ENCODE assay signal across 13 mouse cellular contexts in genomic region chr1:37122798-37123197, GRCm38 (mm10).
DNase-seq lines count a peak whose midpoint lies in the region; ATAC-seq and TF ChIP-seq lines count a peak whose summit lies in the region.
"Had no signal": no experiment of that assay in that cellular context is flagged by ENCODE, and none has a peak within 500 bp of the region (broad histone marks: within the 10 kb centered on the region; RNA-seq: fewer than 3 reads in every experiment).

No protein-coding gene starts in this region.

- no peaks in the 10 kb centered on the region for H3K9me3 ChIP-seq in forebrain, embryonic 15.5 days
- no peaks in the 10 kb centered on the region for H3K9me3 ChIP-seq in midbrain, embryonic 14.5 days (ENCODE audit: control insufficient read depth, low read length)
- H3K9me3 ChIP-seq: limb, embryonic 12.5 days; stomach, embryonic 15.5 days had no signal

- no peak overlapping the region for H3K4me2 ChIP-seq in forebrain, embryonic 15.5 days (replicated peaks)
- H3K4me2 ChIP-seq in midbrain, embryonic 14.5 days (ENCODE audit: low read length), result no peak overlapping the region
- H3K4me2 ChIP-seq: limb, embryonic 12.5 days; stomach, embryonic 15.5 days had no signal

- no peaks in the 10 kb centered on the region for H3K36me3 ChIP-seq in kidney, adult 2 months (ENCODE audit: control insufficient read depth, insufficient read depth, low read length)
- no peaks in the 10 kb centered on the region for H3K36me3 ChIP-seq in forebrain, embryonic 15.5 days
- no peaks in the 10 kb centered on the region for H3K36me3 ChIP-seq in midbrain, embryonic 14.5 days (ENCODE audit: control insufficient read depth, insufficient read depth, low read length)
- H3K36me3 ChIP-seq: limb, embryonic 12.5 days; stomach, embryonic 15.5 days had no signal

- ATAC-seq in forebrain, embryonic 15.5 days (replicated peaks), result peak; percentile 66
- peak; percentile 76 for ATAC-seq in midbrain, embryonic 14.5 days (ENCODE audit: low FRiP score, low TSS enrichment)

- intact Hi-C loops in left cerebral cortex, postnatal 36 days (cut with DNase I), result no loop called here

- TF ChIP-seq POLR2A in kidney, adult 2 months (IDR thresholded peaks at IDR 0.05; ENCODE audit: low read depth, low read length), result no peak

- H3K4me1 ChIP-seq in kidney, adult 2 months (ENCODE audit: control insufficient read depth, insufficient read depth, low read length), result no peaks in the 10 kb centered on the region
- H3K4me1 ChIP-seq in forebrain, embryonic 15.5 days, result peaks cover 18% of the 10 kb centered on the region
- peaks cover 16% of the 10 kb centered on the region; the same call in 1 of the 2 replicates for H3K4me1 ChIP-seq in midbrain, embryonic 14.5 days (ENCODE audit: control insufficient read depth, insufficient read depth, low read length)

- no peak overlapping the region for H3K4me3 ChIP-seq in kidney, adult 2 months (ENCODE audit: insufficient read depth, low read depth, low read length)
- no peak overlapping the region for H3K4me3 ChIP-seq in forebrain, embryonic 15.5 days
- no peak overlapping the region for H3K4me3 ChIP-seq in midbrain, embryonic 14.5 days (replicated peaks; ENCODE audit: low read depth, low read length)
- H3K4me3 ChIP-seq: limb, embryonic 12.5 days; myocyte; stomach, embryonic 15.5 days had no signal

- peak; percentile 8 to 20 for DNase-seq in kidney, postnatal 4 days
- no peak for DNase-seq in kidney, adult 2 months
- peak; percentile 54 for DNase-seq in embryo, embryonic 11 days
- peak; percentile 69 for DNase-seq in midbrain, embryonic 14.5 days
- DNase-seq in left cerebral cortex, postnatal 36 days (ENCODE audit: low spot score in 2 of 2), result no peak
- DNase-seq in ovary, postnatal 14 days (ENCODE audit: low spot score), result no peak
- DNase-seq: cerebellum, adult 18-20 months; thymus, postnatal 4 days had no signal

- 70% methylated on average over 3 of the region's 3 CpGs for WGBS in kidney, adult 2 months
- 27% methylated on average over 3 of the region's 3 CpGs for WGBS in forebrain, embryonic 15.5 days
- 17% methylated on average over 3 of the region's 3 CpGs for WGBS in midbrain, embryonic 14.5 days

- no peaks in the 10 kb centered on the region for H3K27me3 ChIP-seq in kidney, adult 2 months (replicated peaks; ENCODE audit: control insufficient read depth, insufficient read depth, low read length)
- H3K27me3 ChIP-seq in forebrain, embryonic 15.5 days, result no peaks in the 10 kb centered on the region
- H3K27me3 ChIP-seq in midbrain, embryonic 14.5 days (ENCODE audit: control insufficient read depth, insufficient read depth, low read length), result no peaks in the 10 kb centered on the region
- H3K27me3 ChIP-seq: limb, embryonic 12.5 days; stomach, embryonic 15.5 days had no signal

- H3K9ac ChIP-seq in forebrain, embryonic 15.5 days (replicated peaks), result no peak overlapping the region
- no peak overlapping the region for H3K9ac ChIP-seq in midbrain, embryonic 14.5 days (replicated peaks; ENCODE audit: low read length)
- H3K9ac ChIP-seq: limb, embryonic 12.5 days; stomach, embryonic 15.5 days had no signal

- no peak overlapping the region for H3K27ac ChIP-seq in kidney, adult 2 months (ENCODE audit: insufficient read depth, low read depth, low read length)
- H3K27ac ChIP-seq in forebrain, embryonic 15.5 days (replicated peaks), result no peak overlapping the region
- peak overlapping the region; percentile 84; the same call in 1 of the 2 replicates for H3K27ac ChIP-seq in midbrain, embryonic 14.5 days (replicated peaks; ENCODE audit: low read depth, low read length)
- H3K27ac ChIP-seq: macrophage had no signal

- TF ChIP-seq CTCF in kidney, adult 2 months (conservative IDR thresholded peaks at IDR 0.05; ENCODE audit: insufficient read depth, insufficient read length, low read depth, low read length), result no peak

Comparison
In these comparisons a context has a peak if more than half of its experiments do, and no peak if none do; other contexts are left out.
1. DNase-seq: peak in kidney, postnatal 4 days (2 of 2), embryo, embryonic 11 days (single experiment) and midbrain, embryonic 14.5 days (single experiment); none in kidney, adult 2 months (single experiment), left cerebral cortex, postnatal 36 days (0 of 2) and ovary, postnatal 14 days (single experiment).